Mouse (Mus musculus): Measurements from ENCODE around the gene Gm3005.
"Not testable (repeated sequence)": the region's sequence is repeated elsewhere in the genome, so short reads cannot be mapped to it uniquely, and the experiment has no call there.

Gene Gm3005

DNA sequence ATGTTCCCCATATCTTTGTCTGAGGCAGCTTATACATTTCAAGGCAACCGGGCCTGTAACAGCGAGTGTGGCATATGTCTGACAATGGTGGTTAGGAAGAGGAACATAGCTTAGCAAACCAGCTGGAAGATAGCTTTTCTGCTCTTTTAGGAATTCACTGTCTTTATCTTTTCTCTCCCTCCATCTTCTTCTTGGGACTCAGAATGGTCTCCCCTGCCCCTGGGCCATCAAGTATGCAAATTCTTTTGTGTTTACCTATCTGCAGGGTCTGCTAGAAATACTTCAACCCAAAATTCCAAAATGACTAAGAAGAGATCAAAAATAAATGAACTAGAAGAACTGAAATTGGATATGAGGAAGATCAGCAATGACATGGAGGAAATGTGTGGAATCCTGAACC, at the start of gene Gm3005:
Gene Gm3005 (plus strand): TSS at position 301 of the 400 bp plus-strand sequence.
- not testable (repeated sequence) for DNase-seq (ENCODE audit: low read depth)

DNA sequence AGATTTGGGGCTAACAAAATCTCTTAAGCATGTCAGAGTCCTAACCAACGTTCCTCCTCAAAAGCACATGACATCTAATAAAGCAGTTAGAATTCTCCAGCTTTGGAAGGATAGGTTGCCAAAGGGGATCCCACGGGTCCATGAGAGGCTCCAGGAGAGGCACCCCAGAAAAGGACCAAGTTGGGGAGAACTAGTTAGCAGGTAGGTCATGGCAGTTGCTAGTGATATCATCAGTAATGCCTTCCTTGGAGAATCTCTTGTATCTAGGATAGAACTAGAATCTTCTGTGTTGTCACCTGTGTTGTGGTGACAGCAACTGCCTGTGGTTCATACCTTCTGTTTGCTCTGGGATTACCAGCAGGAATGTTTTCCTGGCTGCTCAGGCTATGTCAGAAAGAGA, 33.1 kb upstream of the Gm3005 start, which contains the start of gene Gm10413:
Gene Gm10413 (plus strand): TSS at position 301 of the 400 bp plus-strand sequence.
- DNase-seq (ENCODE audit: low read depth): not testable (repeated sequence)

DNA sequence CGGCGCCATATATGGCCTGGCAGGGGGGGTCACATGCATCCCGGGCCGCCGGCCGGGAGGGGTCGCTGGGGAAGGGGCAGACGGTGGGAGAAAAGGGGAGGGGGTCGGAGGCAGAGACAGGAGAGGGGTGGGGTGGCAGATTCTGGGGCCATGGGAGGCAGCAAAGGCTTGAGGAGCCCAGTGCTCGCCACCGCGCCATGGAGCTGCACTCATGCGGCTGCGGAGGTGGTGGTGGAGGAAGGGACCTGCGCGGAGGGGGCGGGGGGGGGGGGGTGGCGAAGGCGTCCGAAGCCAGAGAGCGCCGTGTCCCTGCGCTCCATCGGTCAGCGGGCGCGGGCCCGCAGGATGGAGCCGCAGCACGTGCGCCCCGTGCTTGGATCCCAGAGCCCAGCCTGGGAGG, 15.6 kb upstream of the Gm3005 start, which contains the start of gene Gm10409:
Gene Gm10409 (plus strand): TSS at position 301 of the 400 bp plus-strand sequence.
- DNase-seq (ENCODE audit: low read depth): not testable (repeated sequence)

DNA sequence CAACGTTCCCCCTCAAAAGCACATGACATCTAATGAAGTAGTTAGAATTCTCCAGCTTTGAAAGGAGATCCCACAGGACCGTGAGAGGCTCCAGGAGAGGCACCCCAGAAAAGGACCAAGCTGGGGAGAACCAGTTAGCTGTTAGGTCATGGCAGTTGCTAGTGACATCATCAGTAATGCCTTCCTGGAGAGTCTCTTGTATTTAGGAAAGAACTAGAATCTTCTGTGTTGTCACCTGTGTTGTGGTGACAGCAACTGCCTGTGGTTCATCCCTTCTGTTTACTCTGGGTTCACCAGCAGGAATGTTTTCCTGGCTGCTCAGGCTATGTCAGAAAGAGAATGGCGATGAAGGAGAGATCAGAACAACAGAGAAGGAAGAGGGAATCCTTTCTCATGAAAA, 21.2 kb downstream of the Gm3005 start, which contains the start of gene Gm10408:
Gene Gm10408 (plus strand): TSS at position 301 of the 400 bp plus-strand sequence.
- DNase-seq (ENCODE audit: low read depth): not testable (repeated sequence)

DNA sequence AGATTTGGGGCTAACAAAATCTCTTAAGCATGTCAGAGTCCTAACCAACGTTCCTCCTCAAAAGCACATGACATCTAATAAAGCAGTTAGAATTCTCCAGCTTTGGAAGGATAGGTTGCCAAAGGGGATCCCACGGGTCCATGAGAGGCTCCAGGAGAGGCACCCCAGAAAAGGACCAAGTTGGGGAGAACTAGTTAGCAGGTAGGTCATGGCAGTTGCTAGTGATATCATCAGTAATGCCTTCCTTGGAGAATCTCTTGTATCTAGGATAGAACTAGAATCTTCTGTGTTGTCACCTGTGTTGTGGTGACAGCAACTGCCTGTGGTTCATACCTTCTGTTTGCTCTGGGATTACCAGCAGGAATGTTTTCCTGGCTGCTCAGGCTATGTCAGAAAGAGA, 206.3 kb downstream of the Gm3005 start, which contains the start of gene Gm3012:
Gene Gm3012 (plus strand): TSS at position 301 of the 400 bp plus-strand sequence.
- not testable (repeated sequence) for DNase-seq (ENCODE audit: low read depth)

Data from c-Kit-positive CD71-positive TER-119-negative erythroid progenitor cells, embryonic 14.5 days (primary cell).